Mouse (Mus musculus) stomach, postnatal 0 days (tissue): ENCODE measurements around the gene Sugt1.

ENCODE experiments used
- CTCF ChIP-seq: IDR thresholded peaks from 2 replicates; pipeline ENCODE4 v1.5.1; 2016; ENCODE audit warnings: antibody characterized with exemption, low read depth, mild to moderate bottlenecking, moderate library complexity
- EP300 ChIP-seq: optimal IDR thresholded peaks from 2 replicates; pipeline ENCODE3; 2016; ENCODE audit warnings: antibody characterized with exemption

- TF ChIP-seq EP300 (no peak), CTCF (peak; percentile 85)
Observed at GRCm38 (mm10) chr14:79661005-79661917, 73.8 kb downstream of the Sugt1 start.
